Mouse (Mus musculus) testis, adult 2 months (tissue): ENCODE data around the gene Atg101. TPM values are rescaled to one million over a fixed set of nuclear protein-coding genes. Genes with fewer than 3 reads are reported as not detected.
A peak's percentile ranks its signal among the peaks of the same experiment; 100 is the strongest.

Experiments used
- H3K27ac ChIP-seq: fragments of 200-500 bp; 2 replicates; pipeline ENCODE4 v1.5.1; 2012; ENCODE audit warnings: low read depth, low read length; ENCODE audit not compliant: control insufficient read depth, insufficient read depth
- H3K27me3 ChIP-seq: fragments of 200-500 bp; 2 replicates; pipeline ENCODE4 v1.6.1; 2012; ENCODE audit warnings: mild to moderate bottlenecking, low read length, moderate library complexity; ENCODE audit not compliant: control insufficient read depth, insufficient read depth
- H3K36me3 ChIP-seq: fragments of 200-500 bp; 2 replicates; pipeline ENCODE4 v1.6.1; 2012; ENCODE audit warnings: mild to moderate bottlenecking, low read length; ENCODE audit not compliant: control insufficient read depth, insufficient read depth
- H3K4me1 ChIP-seq: fragments of 200-500 bp; 2 replicates; pipeline ENCODE4 v1.6.1; 2012; ENCODE audit warnings: low read length; ENCODE audit not compliant: control insufficient read depth, insufficient read depth
- H3K4me3 ChIP-seq: fragments of 200-500 bp; 2 replicates; pipeline ENCODE4 v1.5.1; 2012; ENCODE audit warnings: low read depth, mild to moderate bottlenecking, low read length, moderate library complexity, mixed read lengths; ENCODE audit not compliant: control insufficient read depth
- CTCF ChIP-seq: fragments of 200-500 bp; IDR thresholded peaks from 2 replicates; pipeline ENCODE4 v1.5.1; 2012; ENCODE audit warnings: low read depth, mild to moderate bottlenecking, inconsistent platforms, low read length, moderate library complexity; ENCODE audit not compliant: control insufficient read depth, insufficient read depth, insufficient replicate concordance
- POLR2A ChIP-seq: fragments of 200-500 bp; IDR thresholded peaks from 2 replicates; pipeline ENCODE4 v1.6.1; 2012; ENCODE audit warnings: low read depth, mild to moderate bottlenecking, inconsistent platforms, low read length, moderate library complexity; ENCODE audit not compliant: control insufficient read depth
- polyA plus RNA-seq: library from polyadenylated mRNA; depleted of rRNA; stranded (reverse); fragments of >200 nt; gene quantifications from 2 replicates; pipeline ENCODE4 v1.2.3, GENCODE M21; 2012

The Atg101 gene
- polyA plus RNA-seq, 1 experiment: 17.5 TPM

GRCm38 (mm10) chr15:101317814-101318500, 33.9 kb downstream of the Atg101 start:
- no peaks in the 10 kb centered on the region for H3K27me3 ChIP-seq
- H3K4me1 ChIP-seq: peaks cover 7% of the 10 kb centered on the region
- no peak overlapping the region for H3K4me3 ChIP-seq
- TF ChIP-seq POLR2A (no peak), CTCF (no peak)
- no peaks in the 10 kb centered on the region for H3K36me3 ChIP-seq
- H3K27ac ChIP-seq: peak overlapping the region; percentile 36; the same call in 1 of the 2 replicates

DNA sequence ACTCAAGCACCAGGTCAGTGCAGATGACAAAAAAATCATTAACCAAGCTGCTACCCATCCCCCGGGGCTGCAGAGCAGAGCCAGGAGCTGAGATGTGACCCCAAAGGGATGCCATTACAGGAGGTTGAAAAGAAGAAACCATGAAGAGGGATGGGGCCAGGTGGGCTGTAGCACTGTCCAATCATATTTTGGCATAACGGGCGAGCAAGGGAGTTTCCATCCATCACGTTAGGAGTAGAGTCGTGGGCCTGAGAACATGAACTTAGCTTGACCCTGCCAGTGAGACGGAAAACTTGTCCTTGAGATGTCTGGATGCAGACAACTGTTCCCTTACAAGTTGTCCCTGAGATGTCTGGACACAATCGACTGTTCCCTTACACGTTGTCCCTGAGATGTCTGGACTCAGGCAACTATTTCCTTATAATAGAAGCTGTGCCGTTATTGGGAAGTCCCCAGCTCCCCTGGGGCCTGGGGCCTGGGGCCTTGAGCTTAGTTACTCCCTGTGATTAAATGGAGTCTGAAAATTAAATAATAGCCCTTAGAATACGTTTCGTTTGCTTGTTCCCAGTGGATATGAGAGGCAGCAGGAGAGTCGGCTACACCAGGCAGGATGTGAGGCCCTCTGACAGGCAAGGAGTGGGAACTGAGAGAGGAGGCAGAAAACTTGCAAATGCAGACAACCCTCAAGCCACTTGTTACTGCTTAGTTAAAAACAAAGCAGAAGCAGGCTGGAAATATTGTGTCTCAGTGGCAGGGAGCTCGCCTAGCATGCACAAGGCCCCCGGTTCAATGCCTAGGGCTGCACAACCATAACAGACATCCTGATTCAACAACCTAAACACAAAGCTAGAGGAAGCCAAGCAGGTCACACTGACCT, 35.1 kb downstream of the Atg101 start:
- Histone ChIP-seq H3K27ac (peak overlapping the region; percentile 76), H3K27me3 (no peaks in the 10 kb centered on the region), H3K36me3 (no peaks in the 10 kb centered on the region), H3K4me1 (peaks cover 7% of the 10 kb centered on the region), H3K4me3 (no peak overlapping the region)
- no peak for TF ChIP-seq POLR2A
- TF ChIP-seq CTCF: no peak

DNA sequence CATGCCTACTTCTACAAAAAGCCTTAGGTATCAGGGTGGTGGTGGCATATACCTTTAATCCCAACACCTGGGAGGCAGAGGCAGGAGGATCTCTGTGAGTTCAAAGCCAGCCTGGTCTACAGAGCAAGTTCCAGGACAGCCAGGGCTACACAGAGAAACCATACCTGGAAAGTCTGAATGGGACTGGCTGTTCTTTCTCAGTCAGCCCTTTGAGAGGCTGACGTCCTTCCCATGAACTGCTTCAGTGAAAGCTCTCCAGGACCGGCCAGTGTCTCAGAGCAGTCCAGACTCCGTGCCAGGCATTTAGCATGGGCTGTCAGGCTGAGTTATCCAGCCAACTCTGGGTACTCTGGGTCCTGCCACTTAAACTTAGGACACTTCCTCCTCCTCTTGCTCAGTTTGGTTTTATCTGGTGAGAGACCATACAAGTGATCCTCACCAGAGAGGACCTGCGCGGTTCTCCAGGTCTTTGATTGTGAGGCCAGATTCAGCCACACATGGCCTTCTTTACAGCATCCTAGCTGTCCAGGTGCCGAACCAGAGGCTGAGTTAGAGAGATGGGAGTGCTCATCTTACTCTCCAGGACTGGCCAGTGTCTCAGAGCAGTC, 36.0 kb downstream of the Atg101 start:
- peaks cover 7% of the 10 kb centered on the region for H3K4me1 ChIP-seq
- H3K27me3 ChIP-seq: no peaks in the 10 kb centered on the region
- H3K27ac ChIP-seq: peak overlapping the region; percentile 76
- no peaks in the 10 kb centered on the region for H3K36me3 ChIP-seq
- TF ChIP-seq POLR2A (no peak), CTCF (no peak)
- no peak overlapping the region for H3K4me3 ChIP-seq

DNA sequence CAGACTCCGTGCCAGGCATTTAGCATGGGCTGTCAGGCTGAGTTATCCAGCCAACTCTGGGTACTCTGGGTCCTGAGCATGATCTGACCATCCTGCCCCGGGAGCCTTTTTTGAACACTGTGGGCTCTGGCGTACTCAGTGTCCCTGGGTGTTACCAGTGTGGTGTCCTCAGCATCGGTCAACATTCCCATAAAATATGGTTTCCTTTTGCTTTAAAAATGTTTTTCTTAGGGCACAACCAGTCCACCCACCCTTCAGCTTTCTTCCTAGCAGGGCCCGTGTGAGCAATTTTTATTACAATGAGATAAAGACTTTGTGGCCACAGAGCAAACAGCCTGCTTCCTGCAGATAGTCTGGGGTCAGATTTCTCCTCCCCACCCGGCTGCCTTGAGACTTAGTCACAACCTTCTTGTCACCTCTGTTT, 36.6 kb downstream of the Atg101 start:
- H3K4me3 ChIP-seq: no peak overlapping the region
- no peaks in the 10 kb centered on the region for H3K36me3 ChIP-seq
- H3K27me3 ChIP-seq: no peaks in the 10 kb centered on the region
- TF ChIP-seq POLR2A: no peak
- no peak for TF ChIP-seq CTCF
- peak overlapping the region; percentile 70 for H3K27ac ChIP-seq
- peaks cover 7% of the 10 kb centered on the region for H3K4me1 ChIP-seq

DNA sequence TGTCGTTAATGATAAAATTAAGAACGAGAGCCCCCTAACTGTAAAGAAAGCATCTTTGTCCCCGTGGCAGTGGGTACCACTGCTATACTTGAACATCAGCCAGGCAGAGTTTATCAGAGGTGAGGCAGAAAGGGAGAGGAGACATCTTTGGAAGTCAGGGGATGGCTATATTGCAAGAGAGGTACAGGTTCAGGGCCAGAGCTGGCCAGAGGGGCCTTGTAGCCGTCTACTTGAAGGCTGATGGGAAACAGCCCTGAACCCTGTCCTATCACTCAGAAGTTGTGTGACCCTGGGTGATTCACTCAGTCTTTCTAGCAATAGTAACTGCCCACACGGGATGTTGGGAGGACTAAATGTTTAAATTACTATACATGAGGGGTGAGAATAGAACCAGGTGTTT, 37.1 kb downstream of the Atg101 start:
- Histone ChIP-seq H3K27me3 (no peaks in the 10 kb centered on the region), H3K4me3 (no peak overlapping the region), H3K27ac (peak overlapping the region; percentile 19), H3K36me3 (no peaks in the 10 kb centered on the region), H3K4me1 (peaks cover 6% of the 10 kb centered on the region)
- TF ChIP-seq CTCF: no peak
- TF ChIP-seq POLR2A: no peak

GRCm38 (mm10) chr15:101322106-101322505, 38.0 kb downstream of the Atg101 start:
- no peak overlapping the region; the same call in 1 of the 2 replicates for H3K27ac ChIP-seq
- H3K27me3 ChIP-seq: no peaks in the 10 kb centered on the region
- no peak overlapping the region for H3K4me3 ChIP-seq
- no peaks in the 10 kb centered on the region for H3K36me3 ChIP-seq
- TF ChIP-seq POLR2A: no peak
- TF ChIP-seq CTCF: no peak
- peaks cover 9% of the 10 kb centered on the region for H3K4me1 ChIP-seq

DNA sequence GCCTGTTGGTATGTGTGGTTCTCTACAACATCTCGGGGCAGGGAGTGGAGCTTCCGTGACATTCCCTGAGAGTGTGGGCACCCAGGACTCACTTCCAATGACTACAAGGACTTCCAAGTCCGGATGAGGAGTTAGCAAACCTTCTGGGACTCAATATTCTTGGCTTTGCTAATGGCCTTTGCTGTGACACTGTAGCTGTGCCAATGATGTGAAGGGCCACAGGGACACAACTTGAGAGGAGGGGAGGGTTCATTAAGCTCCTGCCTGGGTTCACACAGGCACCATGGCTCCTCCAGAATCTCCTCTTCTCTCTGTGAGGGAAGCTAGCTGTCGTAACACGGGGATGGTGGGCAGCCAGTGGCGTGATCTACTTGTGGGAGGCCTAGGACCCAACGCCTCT, 38.6 kb downstream of the Atg101 start:
- no peak overlapping the region; the same call in 1 of the 2 replicates for H3K27ac ChIP-seq
- H3K4me1 ChIP-seq: peaks cover 15% of the 10 kb centered on the region
- no peak overlapping the region for H3K4me3 ChIP-seq

More for the DNA sequence above, 38.6 kb downstream of the Atg101 start:
- H3K36me3 ChIP-seq: no peaks in the 10 kb centered on the region
- no peak for TF ChIP-seq POLR2A
- TF ChIP-seq CTCF: no peak
- no peaks in the 10 kb centered on the region for H3K27me3 ChIP-seq
